Mouse (Mus musculus): Measurements from ENCODE around the gene Rab5c. TPM values are rescaled to one million over a fixed set of nuclear protein-coding genes. Genes with fewer than 3 reads are reported as not detected.
A peak's percentile ranks its signal among the peaks of the same experiment; 100 is the strongest.

Rab5c gene
- polyA plus RNA-seq, 1 experiment from 2014 or later, result 31.6 TPM

- H3K9ac ChIP-seq (replicated peaks), result no peak within 1 kb of the TSS
- no peak within 1 kb of the TSS for H3K27ac ChIP-seq (replicated peaks)
- WGBS, result 64% methylated on average over 7 of the region's 7 CpGs
- no peak within 1 kb of the TSS for H3K4me3 ChIP-seq
- no peaks in the 10 kb centered on the region for H3K27me3 ChIP-seq
- H3K4me2 ChIP-seq (replicated peaks), result no peak within 1 kb of the TSS
- no peaks in the 10 kb centered on the region for H3K9me3 ChIP-seq
- peaks cover 38% of the 10 kb centered on the region for H3K36me3 ChIP-seq
- H3K4me1 ChIP-seq, result peaks cover 9% of the 10 kb centered on the region; the same call in 1 of the 2 replicates
- ATAC-seq (replicated peaks), result no peak
Observed at GRCm38 (mm10) chr11:100703851-100704531, 34.0 kb downstream of the Rab5c start, which contains the start of gene Dhx58. Gene Dhx58, minus strand, starts transcription at chr11:100704271.

GRCm38 (mm10) chr11:100703366-100703765 is 34.6 kb downstream of the Rab5c start:
- ATAC-seq (replicated peaks), result no peak
- Histone ChIP-seq H3K4me1 (peaks cover 9% of the 10 kb centered on the region; the same call in 1 of the 2 replicates), H3K9me3 (no peaks in the 10 kb centered on the region), H3K27ac (replicated peaks) (no peak overlapping the region), H3K36me3 (peaks cover 32% of the 10 kb centered on the region), H3K9ac (replicated peaks) (no peak overlapping the region), H3K4me2 (replicated peaks) (no peak overlapping the region), H3K27me3 (no peaks in the 10 kb centered on the region), H3K4me3 (no peak overlapping the region)
- 75% methylated on average over 11 of the region's 11 CpGs for WGBS

- no peak overlapping the region for H3K9ac ChIP-seq (replicated peaks)
- no peak for ATAC-seq (replicated peaks)
- H3K27ac ChIP-seq (replicated peaks), result no peak overlapping the region
- no peak overlapping the region for H3K4me2 ChIP-seq (replicated peaks)
- peaks cover 27% of the 10 kb centered on the region for H3K36me3 ChIP-seq
- H3K4me3 ChIP-seq, result no peak overlapping the region
- H3K4me1 ChIP-seq, result peaks cover 9% of the 10 kb centered on the region; the same call in 1 of the 2 replicates
- no peaks in the 10 kb centered on the region for H3K9me3 ChIP-seq
- 60% methylated on average over 7 of the region's 7 CpGs for WGBS
- H3K27me3 ChIP-seq, result no peaks in the 10 kb centered on the region
Observed at GRCm38 (mm10) chr11:100702906-100703305, 35.1 kb downstream of the Rab5c start.

- 36% methylated on average over 19 of the region's 19 CpGs for WGBS
Observed at GRCm38 (mm10) chr11:100702081-100702851, 35.7 kb downstream of the Rab5c start.

GRCm38 (mm10) chr11:100701301-100701700 is 36.7 kb downstream of the Rab5c start:
- Histone ChIP-seq H3K4me2 (replicated peaks) (peak overlapping the region; percentile 33), H3K4me3 (0 out of 2 replicates have a peak overlapping the region, but pooled peaks have one; percentile 8), H3K36me3 (peaks cover 16% of the 10 kb centered on the region), H3K9me3 (no peaks in the 10 kb centered on the region), H3K9ac (replicated peaks) (peak overlapping the region; percentile 19; the same call in 1 of the 2 replicates), H3K27me3 (no peaks in the 10 kb centered on the region), H3K27ac (replicated peaks) (no peak overlapping the region), H3K4me1 (peaks cover 9% of the 10 kb centered on the region; the same call in 1 of the 2 replicates)
- WGBS, result 4% methylated on average over 14 of the region's 14 CpGs
- no peak for ATAC-seq (replicated peaks)

More at GRCm38 (mm10) chr11:100702081-100702851, 35.7 kb downstream of the Rab5c start:
- Histone ChIP-seq H3K27ac (replicated peaks) (no peak overlapping the region), H3K9me3 (no peaks in the 10 kb centered on the region), H3K4me1 (peaks cover 9% of the 10 kb centered on the region; the same call in 1 of the 2 replicates), H3K27me3 (no peaks in the 10 kb centered on the region), H3K4me2 (replicated peaks) (no peak overlapping the region), H3K9ac (replicated peaks) (no peak overlapping the region), H3K4me3 (no peak overlapping the region), H3K36me3 (peaks cover 25% of the 10 kb centered on the region)
- peak; percentile 39 for ATAC-seq (replicated peaks)

- Histone ChIP-seq H3K27ac (replicated peaks) (no peak overlapping the region), H3K27me3 (no peaks in the 10 kb centered on the region), H3K4me1 (peaks cover 9% of the 10 kb centered on the region; the same call in 1 of the 2 replicates), H3K9ac (replicated peaks) (no peak overlapping the region), H3K4me2 (replicated peaks) (no peak overlapping the region), H3K4me3 (no peak overlapping the region), H3K9me3 (no peaks in the 10 kb centered on the region), H3K36me3 (peaks cover 10% of the 10 kb centered on the region)
- 83% methylated on average over 3 of the region's 3 CpGs for WGBS
- no peak for ATAC-seq (replicated peaks)
Observed at GRCm38 (mm10) chr11:100700710-100701109, 37.3 kb downstream of the Rab5c start.

GRCm38 (mm10) chr11:100697921-100698320 is 40.1 kb downstream of the Rab5c start:
- Histone ChIP-seq H3K27me3 (no peaks in the 10 kb centered on the region), H3K4me1 (peaks cover 8% of the 10 kb centered on the region; the same call in 1 of the 2 replicates), H3K4me3 (no peak overlapping the region), H3K9ac (replicated peaks) (no peak overlapping the region), H3K4me2 (replicated peaks) (no peak overlapping the region), H3K9me3 (no peaks in the 10 kb centered on the region), H3K27ac (replicated peaks) (no peak overlapping the region), H3K36me3 (no peaks in the 10 kb centered on the region)
- WGBS, result 80% methylated on average over 7 of the region's 7 CpGs
- no peak for ATAC-seq (replicated peaks)

GRCm38 (mm10) chr11:100694926-100695325 is 43.1 kb downstream of the Rab5c start:
- H3K27me3 ChIP-seq, result peaks cover 11% of the 10 kb centered on the region; the same call in 1 of the 2 replicates
- no peaks in the 10 kb centered on the region for H3K9me3 ChIP-seq
- H3K4me2 ChIP-seq (replicated peaks), result no peak overlapping the region
- 38% methylated on average over 5 of the region's 5 CpGs for WGBS
- peaks cover 8% of the 10 kb centered on the region for H3K4me1 ChIP-seq
- no peak overlapping the region for H3K4me3 ChIP-seq
- no peak for ATAC-seq (replicated peaks)
- H3K36me3 ChIP-seq, result no peaks in the 10 kb centered on the region
- H3K27ac ChIP-seq (replicated peaks), result no peak overlapping the region
- H3K9ac ChIP-seq (replicated peaks), result no peak overlapping the region

GRCm38 (mm10) chr11:100693154-100693553 is 44.9 kb downstream of the Rab5c start:
- H3K4me1 ChIP-seq, result peaks cover 8% of the 10 kb centered on the region
- no peak overlapping the region for H3K4me3 ChIP-seq
- H3K4me2 ChIP-seq (replicated peaks), result no peak overlapping the region
- H3K9ac ChIP-seq (replicated peaks), result no peak overlapping the region
- H3K27ac ChIP-seq (replicated peaks), result no peak overlapping the region
- no peaks in the 10 kb centered on the region for H3K9me3 ChIP-seq
- peaks cover 11% of the 10 kb centered on the region; the same call in 1 of the 2 replicates for H3K27me3 ChIP-seq
- no peaks in the 10 kb centered on the region for H3K36me3 ChIP-seq
- no peak for ATAC-seq (replicated peaks)
- WGBS, result 32% methylated on average over 5 of the region's 5 CpGs

- Histone ChIP-seq H3K4me2 (replicated peaks) (peak within 1 kb of the TSS; percentile 42), H3K9ac (replicated peaks) (0 out of 2 replicates have a peak within 1 kb of the TSS, but pooled peaks have one; percentile 19), H3K36me3 (no peaks in the 10 kb centered on the region), H3K27ac (replicated peaks) (no peak within 1 kb of the TSS), H3K4me3 (peak within 1 kb of the TSS; percentile 24), H3K9me3 (no peaks in the 10 kb centered on the region), H3K27me3 (peaks cover 11% of the 10 kb centered on the region; the same call in 1 of the 2 replicates), H3K4me1 (peaks cover 8% of the 10 kb centered on the region)
- ATAC-seq (replicated peaks), result no peak
- WGBS, result 2% methylated on average over 23 of the region's 23 CpGs
Observed at GRCm38 (mm10) chr11:100692164-100692616, 45.8 kb downstream of the Rab5c start, which contains the start of gene Zfp385c. Gene Zfp385c, minus strand, starts transcription at chr11:100692455.

GRCm38 (mm10) chr11:100690389-100690788 is 47.6 kb downstream of the Rab5c start:
- ATAC-seq (replicated peaks), result no peak
- Histone ChIP-seq H3K4me2 (replicated peaks) (no peak overlapping the region), H3K27me3 (peaks cover 11% of the 10 kb centered on the region; the same call in 1 of the 2 replicates), H3K9ac (replicated peaks) (no peak overlapping the region), H3K36me3 (no peaks in the 10 kb centered on the region), H3K4me3 (no peak overlapping the region), H3K27ac (replicated peaks) (no peak overlapping the region), H3K9me3 (no peaks in the 10 kb centered on the region), H3K4me1 (peaks cover 8% of the 10 kb centered on the region)
- WGBS, result 72% methylated on average over 7 of the region's 7 CpGs

- peaks cover 8% of the 10 kb centered on the region for H3K4me1 ChIP-seq
- no peak overlapping the region for H3K4me3 ChIP-seq
- 79% methylated on average over 4 of the region's 4 CpGs for WGBS
- no peak overlapping the region for H3K4me2 ChIP-seq (replicated peaks)
- H3K9ac ChIP-seq (replicated peaks), result no peak overlapping the region
- peaks cover 11% of the 10 kb centered on the region; the same call in 1 of the 2 replicates for H3K27me3 ChIP-seq
- no peak for ATAC-seq (replicated peaks)
- no peak overlapping the region for H3K27ac ChIP-seq (replicated peaks)
- no peaks in the 10 kb centered on the region for H3K36me3 ChIP-seq
- H3K9me3 ChIP-seq, result no peaks in the 10 kb centered on the region
Observed at GRCm38 (mm10) chr11:100688443-100688842, 49.6 kb downstream of the Rab5c start.

Measured in forebrain, embryonic 15.5 days (tissue).